Mouse (Mus musculus): ENCODE measurements at regions not wholly inside any gene's neighbourhood (a gene's known extent, or its start where the extent isn't known, plus 50 kb on each side); places are given as distances from the start of the nearest gene placed in this dataset.

- TF ChIP-seq CTCF (IDR thresholded peaks at IDR 0.05; ENCODE audit: low read depth, low read length) (no peak), GATA1 (IDR thresholded peaks at IDR 0.05; ENCODE audit: borderline replicate concordance, low read length) (no peak), POLR2AphosphoS5 (IDR thresholded peaks at IDR 0.05; ENCODE audit: insufficient replicate concordance, low read depth, low read length) (no peak), TAL1 (conservative IDR thresholded peaks at IDR 0.05; ENCODE audit: low read depth, low read length) (no peak)
Observed at GRCm38 (mm10) chr16:77500981-77501380, 100.9 kb downstream of the Gm11146 start.

Measured in G1E (cell line).